Mouse (Mus musculus) bone marrow, adult 2 months (tissue): ENCODE results near the gene Kcnk3.

Experiments
- CTCF ChIP-seq: fragments of 200-500 bp; IDR thresholded peaks from 2 replicates; pipeline ENCODE4 v1.5.1; 2011; ENCODE audit warnings: low read length, control low read depth; ENCODE audit not compliant: control insufficient read depth, insufficient read depth
- POLR2A ChIP-seq: fragments of 200-500 bp; IDR thresholded peaks from 2 replicates; pipeline ENCODE4 v1.6.1; 2011; ENCODE audit warnings: low read depth, mild to moderate bottlenecking, control low read depth, low read length, borderline replicate concordance; ENCODE audit not compliant: control insufficient read depth

DNA sequence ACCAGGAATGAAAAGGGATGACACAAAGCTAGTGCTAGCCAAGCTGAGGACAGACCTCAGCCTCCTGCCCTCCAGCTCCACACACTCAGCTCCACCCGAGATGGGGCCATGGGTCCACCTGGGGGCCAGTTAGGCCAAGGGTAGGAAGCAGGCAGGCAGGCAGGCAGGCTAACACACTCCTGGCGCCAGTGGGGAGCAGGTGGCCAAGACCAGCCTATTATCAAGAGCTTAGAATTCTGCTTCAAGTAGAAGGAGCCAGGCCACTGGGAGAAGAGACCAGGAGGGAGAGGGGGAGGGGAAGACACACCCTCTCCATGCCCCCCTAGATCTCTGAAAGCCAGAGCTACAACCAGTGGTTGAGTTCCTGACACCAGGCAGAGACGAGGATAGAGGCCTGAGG lies 28.7 kb downstream of the Kcnk3 start:
- TF ChIP-seq POLR2A (no peak), CTCF (no peak)
